Mouse (Mus musculus): Measurements from ENCODE around the gene Il1r1. TPM values are rescaled to one million over a fixed set of nuclear protein-coding genes. Genes with fewer than 3 reads are reported as not detected.
A peak's percentile ranks its signal among the peaks of the same experiment; 100 is the strongest.

The Il1r1 gene
- polyA plus RNA-seq, 1 experiment from 2014 or later = 11.4 TPM

DNA sequence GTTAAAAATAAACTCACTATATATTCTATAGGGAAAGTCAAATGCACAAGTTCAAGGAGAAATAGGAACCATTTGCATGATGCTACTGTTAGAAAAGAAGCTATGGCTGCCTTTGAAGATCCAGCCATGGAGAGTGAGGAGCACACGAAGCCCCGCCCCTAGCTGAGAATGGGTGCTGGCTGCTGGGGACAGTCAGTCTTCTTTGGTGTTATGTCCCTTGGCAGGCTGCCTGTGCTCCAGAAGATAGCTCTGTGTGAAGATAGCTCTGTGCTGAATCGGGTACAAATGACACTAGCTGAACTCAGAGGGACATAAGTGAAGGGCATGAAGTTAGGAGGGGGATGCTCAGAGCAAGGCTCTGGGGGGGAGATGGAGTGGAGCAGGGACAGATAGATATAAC, 86.2 kb downstream of the Il1r1 start:
- no peaks in the 10 kb centered on the region for H3K27me3 ChIP-seq (ENCODE audit: control insufficient read depth, insufficient read depth, low read length)
- H3K9me3 ChIP-seq (replicated peaks; ENCODE audit: control insufficient read depth, low read length) = no peaks in the 10 kb centered on the region
- no peak for ATAC-seq (ENCODE audit: insufficient read depth, low FRiP score)
- H3K4me3 ChIP-seq (replicated peaks; ENCODE audit: low read length) = no peak overlapping the region
- no peak overlapping the region for H3K4me2 ChIP-seq (ENCODE audit: low read depth, low read length)
- H3K9ac ChIP-seq (ENCODE audit: low read length) = no peak overlapping the region
- H3K4me1 ChIP-seq (ENCODE audit: control insufficient read depth, insufficient read depth, low read length) = no peaks in the 10 kb centered on the region
- H3K27ac ChIP-seq (ENCODE audit: low read length) = no peak overlapping the region
- H3K36me3 ChIP-seq (ENCODE audit: control insufficient read depth, insufficient read depth, low read length) = no peaks in the 10 kb centered on the region; the same call in 1 of the 2 replicates
- WGBS = 79% methylated on average over 3 of the region's 3 CpGs

DNA sequence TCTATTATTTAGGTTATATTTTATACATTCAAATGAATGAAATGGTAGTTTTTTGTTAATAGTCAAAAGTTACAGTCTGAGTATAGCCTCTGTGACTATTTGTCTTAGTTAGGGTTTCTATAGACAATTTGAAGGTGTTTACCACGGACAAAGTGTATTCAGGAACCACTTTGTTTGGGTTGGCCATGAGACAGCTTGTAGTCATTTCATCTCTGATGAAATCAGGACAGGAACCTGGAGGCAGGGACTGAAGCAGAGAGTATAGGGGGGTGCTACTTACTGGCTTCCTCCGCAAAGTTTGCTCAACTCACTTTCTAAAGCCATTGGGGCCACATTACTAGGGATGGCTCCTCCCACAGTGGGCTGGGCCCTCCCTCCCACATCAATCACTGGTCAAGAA, 86.7 kb downstream of the Il1r1 start:
- no peak overlapping the region for H3K27ac ChIP-seq (ENCODE audit: low read length)
- H3K27me3 ChIP-seq (ENCODE audit: control insufficient read depth, insufficient read depth, low read length) = no peaks in the 10 kb centered on the region
- H3K4me3 ChIP-seq (replicated peaks; ENCODE audit: low read length) = no peak overlapping the region
- no peak overlapping the region for H3K9ac ChIP-seq (ENCODE audit: low read length)
- 69% methylated on average over 2 of the region's 2 CpGs for WGBS
- H3K9me3 ChIP-seq (replicated peaks; ENCODE audit: control insufficient read depth, low read length) = no peaks in the 10 kb centered on the region
- no peak overlapping the region for H3K4me2 ChIP-seq (ENCODE audit: low read depth, low read length)
- no peaks in the 10 kb centered on the region for H3K4me1 ChIP-seq (ENCODE audit: control insufficient read depth, insufficient read depth, low read length)
- no peaks in the 10 kb centered on the region; the same call in 1 of the 2 replicates for H3K36me3 ChIP-seq (ENCODE audit: control insufficient read depth, insufficient read depth, low read length)
- ATAC-seq (ENCODE audit: insufficient read depth, low FRiP score) = no peak

DNA sequence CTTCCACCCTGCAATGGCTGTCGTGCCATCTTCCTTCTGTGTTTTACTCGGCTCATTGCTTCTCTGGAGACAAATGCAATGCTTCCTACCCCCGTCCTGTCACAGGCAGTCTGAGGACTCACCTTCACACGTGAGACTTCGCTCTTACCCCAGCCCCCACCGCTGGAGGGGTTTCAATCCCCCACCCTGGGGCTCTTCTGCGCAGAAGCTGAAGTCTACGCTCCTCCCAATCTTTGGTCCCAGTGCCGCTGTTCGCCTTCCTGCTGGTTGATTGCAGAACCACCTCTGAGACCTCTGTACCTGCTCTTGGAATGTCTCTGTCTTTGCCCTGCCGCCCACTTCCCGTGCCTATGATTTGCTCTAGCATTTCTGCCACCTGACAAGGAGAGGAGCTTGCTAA, 89.1 kb downstream of the Il1r1 start:
- WGBS = 78% methylated on average over 12 of the region's 12 CpGs
- no peak overlapping the region for H3K4me2 ChIP-seq (ENCODE audit: low read depth, low read length)

GRCm38 (mm10) chr1:40317657-40318056, 92.8 kb downstream of the Il1r1 start:
- H3K27me3 ChIP-seq (ENCODE audit: control insufficient read depth, insufficient read depth, low read length) = no peaks in the 10 kb centered on the region
- no peak for ATAC-seq (ENCODE audit: insufficient read depth, low FRiP score)

More for the DNA sequence above, 89.1 kb downstream of the Il1r1 start:
- H3K27ac ChIP-seq (ENCODE audit: low read length) = no peak overlapping the region
- H3K36me3 ChIP-seq (ENCODE audit: control insufficient read depth, insufficient read depth, low read length) = no peaks in the 10 kb centered on the region; the same call in 1 of the 2 replicates
- H3K9me3 ChIP-seq (replicated peaks; ENCODE audit: control insufficient read depth, low read length) = no peaks in the 10 kb centered on the region
- H3K4me1 ChIP-seq (ENCODE audit: control insufficient read depth, insufficient read depth, low read length) = no peaks in the 10 kb centered on the region
- no peak overlapping the region for H3K4me3 ChIP-seq (replicated peaks; ENCODE audit: low read length)
- no peak for ATAC-seq (ENCODE audit: insufficient read depth, low FRiP score)
- no peak overlapping the region for H3K9ac ChIP-seq (ENCODE audit: low read length)
- H3K27me3 ChIP-seq (ENCODE audit: control insufficient read depth, insufficient read depth, low read length) = no peaks in the 10 kb centered on the region

GRCm38 (mm10) chr1:40321824-40322223, 96.9 kb downstream of the Il1r1 start:
- no peak overlapping the region for H3K27ac ChIP-seq (ENCODE audit: low read length)
- no peak for ATAC-seq (ENCODE audit: insufficient read depth, low FRiP score)
- no peaks in the 10 kb centered on the region for H3K27me3 ChIP-seq (ENCODE audit: control insufficient read depth, insufficient read depth, low read length)
- no peak overlapping the region for H3K4me2 ChIP-seq (ENCODE audit: low read depth, low read length)
- no peaks in the 10 kb centered on the region for H3K9me3 ChIP-seq (replicated peaks; ENCODE audit: control insufficient read depth, low read length)
- WGBS = 72% methylated on average over 6 of the region's 6 CpGs
- H3K36me3 ChIP-seq (ENCODE audit: control insufficient read depth, insufficient read depth, low read length) = no peaks in the 10 kb centered on the region
- H3K4me3 ChIP-seq (replicated peaks; ENCODE audit: low read length) = no peak overlapping the region
- H3K4me1 ChIP-seq (ENCODE audit: control insufficient read depth, insufficient read depth, low read length) = no peaks in the 10 kb centered on the region
- no peak overlapping the region for H3K9ac ChIP-seq (ENCODE audit: low read length)

More at GRCm38 (mm10) chr1:40317657-40318056, 92.8 kb downstream of the Il1r1 start:
- H3K9ac ChIP-seq (ENCODE audit: low read length) = no peak overlapping the region
- WGBS = 75% methylated on average over 8 of the region's 8 CpGs
- peak overlapping the region; percentile 66 for H3K27ac ChIP-seq (ENCODE audit: low read length)
- H3K9me3 ChIP-seq (replicated peaks; ENCODE audit: control insufficient read depth, low read length) = no peaks in the 10 kb centered on the region
- H3K4me2 ChIP-seq (ENCODE audit: low read depth, low read length) = no peak overlapping the region
- no peaks in the 10 kb centered on the region for H3K36me3 ChIP-seq (ENCODE audit: control insufficient read depth, insufficient read depth, low read length)
- H3K4me1 ChIP-seq (ENCODE audit: control insufficient read depth, insufficient read depth, low read length) = no peaks in the 10 kb centered on the region
- no peak overlapping the region for H3K4me3 ChIP-seq (replicated peaks; ENCODE audit: low read length)

GRCm38 (mm10) chr1:40322543-40322942, 97.7 kb downstream of the Il1r1 start:
- no peak overlapping the region for H3K4me3 ChIP-seq (replicated peaks; ENCODE audit: low read length)
- 76% methylated on average over 3 of the region's 3 CpGs for WGBS
- H3K9ac ChIP-seq (ENCODE audit: low read length) = no peak overlapping the region
- no peak for ATAC-seq (ENCODE audit: insufficient read depth, low FRiP score)
- H3K27ac ChIP-seq (ENCODE audit: low read length) = no peak overlapping the region
- H3K9me3 ChIP-seq (replicated peaks; ENCODE audit: control insufficient read depth, low read length) = no peaks in the 10 kb centered on the region
- no peak overlapping the region for H3K4me2 ChIP-seq (ENCODE audit: low read depth, low read length)
- no peaks in the 10 kb centered on the region for H3K4me1 ChIP-seq (ENCODE audit: control insufficient read depth, insufficient read depth, low read length)
- no peaks in the 10 kb centered on the region for H3K36me3 ChIP-seq (ENCODE audit: control insufficient read depth, insufficient read depth, low read length)
- H3K27me3 ChIP-seq (ENCODE audit: control insufficient read depth, insufficient read depth, low read length) = no peaks in the 10 kb centered on the region

GRCm38 (mm10) chr1:40324457-40324856, 99.6 kb downstream of the Il1r1 start, which contains the start of gene Il1rl2:
Gene Il1rl2, plus strand, starts transcription at chr1:40324610.
- Histone ChIP-seq H3K27me3 (ENCODE audit: control insufficient read depth, insufficient read depth, low read length) (no peaks in the 10 kb centered on the region), H3K36me3 (ENCODE audit: control insufficient read depth, insufficient read depth, low read length) (no peaks in the 10 kb centered on the region), H3K4me1 (ENCODE audit: control insufficient read depth, insufficient read depth, low read length) (no peaks in the 10 kb centered on the region), H3K27ac (ENCODE audit: low read length) (peak within 1 kb of the TSS; percentile 15; the same call in 1 of the 2 replicates), H3K4me3 (replicated peaks; ENCODE audit: low read length) (peak within 1 kb of the TSS; percentile 45), H3K4me2 (ENCODE audit: low read depth, low read length) (peak within 1 kb of the TSS; percentile 50), H3K9me3 (replicated peaks; ENCODE audit: control insufficient read depth, low read length) (no peaks in the 10 kb centered on the region), H3K9ac (ENCODE audit: low read length) (peak within 1 kb of the TSS; percentile 60)
- WGBS = 28% methylated on average over 6 of the region's 6 CpGs
- ATAC-seq (ENCODE audit: insufficient read depth, low FRiP score) = peak; percentile 71; the same call in 1 of the 2 replicates

GRCm38 (mm10) chr1:40324955-40325702, 100.2 kb downstream of the Il1r1 start:
- Histone ChIP-seq H3K27ac (ENCODE audit: low read length) (peak overlapping the region; percentile 15; the same call in 1 of the 2 replicates), H3K9me3 (replicated peaks; ENCODE audit: control insufficient read depth, low read length) (no peaks in the 10 kb centered on the region), H3K36me3 (ENCODE audit: control insufficient read depth, insufficient read depth, low read length) (no peaks in the 10 kb centered on the region), H3K4me2 (ENCODE audit: low read depth, low read length) (peak overlapping the region; percentile 50), H3K27me3 (ENCODE audit: control insufficient read depth, insufficient read depth, low read length) (no peaks in the 10 kb centered on the region), H3K9ac (ENCODE audit: low read length) (peak overlapping the region; percentile 60), H3K4me1 (ENCODE audit: control insufficient read depth, insufficient read depth, low read length) (no peaks in the 10 kb centered on the region), H3K4me3 (replicated peaks; ENCODE audit: low read length) (peak overlapping the region; percentile 45)
- peak; percentile 49; the same call in 1 of the 2 replicates for ATAC-seq (ENCODE audit: insufficient read depth, low FRiP score)
- WGBS = 3% methylated on average over 22 of the region's 22 CpGs

GRCm38 (mm10) chr1:40325711-40326327, 100.9 kb downstream of the Il1r1 start:
- no peaks in the 10 kb centered on the region for H3K4me1 ChIP-seq (ENCODE audit: control insufficient read depth, insufficient read depth, low read length)
- no peak overlapping the region for H3K27ac ChIP-seq (ENCODE audit: low read length)
- H3K4me3 ChIP-seq (replicated peaks; ENCODE audit: low read length) = peak overlapping the region; percentile 45
- 7% methylated on average over 29 of the region's 29 CpGs for WGBS
- no peaks in the 10 kb centered on the region for H3K36me3 ChIP-seq (ENCODE audit: control insufficient read depth, insufficient read depth, low read length)
- peak overlapping the region; percentile 50 for H3K4me2 ChIP-seq (ENCODE audit: low read depth, low read length)
- peak overlapping the region; percentile 60 for H3K9ac ChIP-seq (ENCODE audit: low read length)
- ATAC-seq (ENCODE audit: insufficient read depth, low FRiP score) = 0 out of 2 replicates have a peak, but pooled peaks have one; percentile 5
- H3K9me3 ChIP-seq (replicated peaks; ENCODE audit: control insufficient read depth, low read length) = no peaks in the 10 kb centered on the region
- H3K27me3 ChIP-seq (ENCODE audit: control insufficient read depth, insufficient read depth, low read length) = no peaks in the 10 kb centered on the region

Measured in stomach, embryonic 16.5 days (tissue).